ENCODE assay signal across 1 mouse cellular context in the genomic region with DNA sequence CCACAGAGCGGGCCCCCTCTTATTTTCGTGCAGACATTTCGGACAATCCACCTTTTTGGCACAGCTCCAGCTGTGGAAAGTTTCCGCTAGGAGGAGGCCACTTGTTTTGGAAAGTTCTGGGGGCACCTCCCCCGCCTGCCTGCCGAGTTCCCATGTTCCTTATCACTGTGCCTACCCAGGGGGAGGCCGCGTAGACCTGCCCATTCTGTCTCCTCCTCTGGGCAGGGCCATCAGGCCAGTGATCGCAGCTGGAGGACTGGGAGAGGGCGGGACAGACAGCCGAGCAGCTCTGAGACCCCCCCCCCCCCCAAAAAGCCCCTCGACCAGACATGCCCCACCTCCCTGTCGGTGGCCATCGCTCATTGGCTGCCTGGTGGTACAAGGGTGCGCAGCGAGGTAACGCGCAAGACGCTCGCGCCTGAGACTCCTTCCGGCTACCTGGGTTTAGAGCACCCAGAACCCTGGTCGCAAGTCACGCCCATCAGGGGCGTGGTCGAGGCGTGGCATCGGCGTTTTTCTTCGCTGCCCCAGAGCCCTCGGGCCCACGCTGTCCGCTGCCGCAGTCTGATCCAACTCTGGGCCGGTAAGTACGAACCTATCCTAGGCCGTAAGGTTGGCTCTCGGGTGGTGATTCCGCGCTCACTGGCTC.
TF ChIP-seq lines count a peak whose summit lies in the region.

TSS of gene Isyna1 (plus strand) at position 413 of the 649 bp plus-strand sequence.

TF ChIP-seq in CH12.LX, 34 proteins besides CTCF, POLR2A, EP300 and RAD21 (continued from another document):
- TF ChIP-seq JUN (IDR thresholded peaks at IDR 0.05; ENCODE audit: insufficient read depth, low read depth, low read length) (no peak), TBP (conservative IDR thresholded peaks at IDR 0.05; ENCODE audit: low read depth, low read length) (peak; percentile 72), CHD2 (IDR thresholded peaks at IDR 0.05; ENCODE audit: low read length) (peak; percentile 61), UBTF (IDR thresholded peaks at IDR 0.05; ENCODE audit: low read depth, low read length) (no peak), TCF12 (IDR thresholded peaks at IDR 0.05; ENCODE audit: low read depth, low read length) (peak; percentile 54; the same call in 1 of the 2 replicates), USF1 (IDR thresholded peaks at IDR 0.05; ENCODE audit: low read depth, low read length) (no peak), BHLHE40 (IDR thresholded peaks at IDR 0.05; ENCODE audit: low read depth, low read length) (no peak), ETS1 (conservative IDR thresholded peaks at IDR 0.05; ENCODE audit: low read depth, low read length) (peak; percentile 42; the same call in 1 of the 2 replicates), NELFE (IDR thresholded peaks at IDR 0.05; ENCODE audit: low read depth, low read length) (peak; percentile 86), MYC (IDR thresholded peaks at IDR 0.05; ENCODE audit: low read depth, low read length) (peak; percentile 64; the same call in 1 of the 2 replicates), USF2 (conservative IDR thresholded peaks at IDR 0.05; ENCODE audit: low read depth, low read length) (no peak), KAT2A (IDR thresholded peaks at IDR 0.05; ENCODE audit: insufficient replicate concordance, low read length) (0 out of 2 replicates have a peak, but pooled peaks have one; percentile 64), MEF2A (IDR thresholded peaks at IDR 0.05; ENCODE audit: borderline replicate concordance, low read depth, low read length) (no peak; the same call in 1 of the 2 replicates), IRF4 (IDR thresholded peaks at IDR 0.05; ENCODE audit: low read depth, low read length) (no peak), HCFC1 (IDR thresholded peaks at IDR 0.05; ENCODE audit: low read depth, low read length) (peak; percentile 71), PAX5 (IDR thresholded peaks at IDR 0.05; ENCODE audit: low read length) (no peak), ZC3H11A (IDR thresholded peaks at IDR 0.05; ENCODE audit: low read depth, low read length) (no peak), ZMIZ1 (IDR thresholded peaks at IDR 0.05; ENCODE audit: low read depth, low read length) (peak; percentile 93), GABPA (IDR thresholded peaks at IDR 0.05; ENCODE audit: insufficient replicate concordance, low read depth, low read length) (no peak), NRF1 (IDR thresholded peaks at IDR 0.05; ENCODE audit: low read depth, low read length) (peak; percentile 90)
